Mouse (Mus musculus): ENCODE measurements at regions not wholly inside any gene's neighbourhood (a gene's known extent, or its start where the extent isn't known, plus 50 kb on each side); places are given as distances from the start of the nearest gene placed in this dataset.

- H3K4me1 ChIP-seq (ENCODE audit: control insufficient read depth, insufficient read depth, low read length): no peaks in the 10 kb centered on the region
- no peak overlapping the region for H3K4me3 ChIP-seq (ENCODE audit: insufficient read depth, low read length)
- no peak overlapping the region for H3K27ac ChIP-seq (ENCODE audit: insufficient read depth, low read length)
- TF ChIP-seq CTCF (IDR thresholded peaks at IDR 0.05; ENCODE audit: borderline replicate concordance, insufficient read depth, low read length) (no peak), POLR2A (IDR thresholded peaks at IDR 0.05; ENCODE audit: low read depth, low read length) (no peak)
Observed at GRCm38 (mm10) chr5:43042585-43042984, 190.4 kb upstream of the Cpeb2 start.

- TF ChIP-seq POLR2A (IDR thresholded peaks at IDR 0.05; ENCODE audit: low read depth, low read length) (no peak), CTCF (IDR thresholded peaks at IDR 0.05; ENCODE audit: borderline replicate concordance, insufficient read depth, low read length) (no peak)
- H3K4me1 ChIP-seq (ENCODE audit: control insufficient read depth, insufficient read depth, low read length): no peaks in the 10 kb centered on the region
- H3K4me3 ChIP-seq (ENCODE audit: insufficient read depth, low read length): no peak overlapping the region
- no peak overlapping the region for H3K27ac ChIP-seq (ENCODE audit: insufficient read depth, low read length)
Observed at GRCm38 (mm10) chr5:43045860-43046259, 187.1 kb upstream of the Cpeb2 start.

GRCm38 (mm10) chr5:43047316-43047715 is 185.7 kb upstream of the Cpeb2 start:
- Histone ChIP-seq H3K4me3 (ENCODE audit: insufficient read depth, low read length) (no peak overlapping the region), H3K4me1 (ENCODE audit: control insufficient read depth, insufficient read depth, low read length) (no peaks in the 10 kb centered on the region), H3K27ac (ENCODE audit: insufficient read depth, low read length) (no peak overlapping the region)
- TF ChIP-seq CTCF (IDR thresholded peaks at IDR 0.05; ENCODE audit: borderline replicate concordance, insufficient read depth, low read length) (no peak), POLR2A (IDR thresholded peaks at IDR 0.05; ENCODE audit: low read depth, low read length) (no peak)

GRCm38 (mm10) chr5:43048196-43049050 is 184.5 kb upstream of the Cpeb2 start:
- no peak for TF ChIP-seq POLR2A (IDR thresholded peaks at IDR 0.05; ENCODE audit: low read depth, low read length)
- no peak for TF ChIP-seq CTCF (IDR thresholded peaks at IDR 0.05; ENCODE audit: borderline replicate concordance, insufficient read depth, low read length)
- no peak overlapping the region for H3K27ac ChIP-seq (ENCODE audit: insufficient read depth, low read length)
- H3K4me1 ChIP-seq (ENCODE audit: control insufficient read depth, insufficient read depth, low read length): no peaks in the 10 kb centered on the region
- H3K4me3 ChIP-seq (ENCODE audit: insufficient read depth, low read length): no peak overlapping the region

- TF ChIP-seq CTCF (IDR thresholded peaks at IDR 0.05; ENCODE audit: borderline replicate concordance, insufficient read depth, low read length) (no peak), POLR2A (IDR thresholded peaks at IDR 0.05; ENCODE audit: low read depth, low read length) (no peak)
- H3K27ac ChIP-seq (ENCODE audit: insufficient read depth, low read length): no peak overlapping the region
- H3K4me1 ChIP-seq (ENCODE audit: control insufficient read depth, insufficient read depth, low read length): no peaks in the 10 kb centered on the region
- H3K4me3 ChIP-seq (ENCODE audit: insufficient read depth, low read length): no peak overlapping the region
Observed at GRCm38 (mm10) chr5:43049381-43050301, 183.3 kb upstream of the Cpeb2 start.

GRCm38 (mm10) chr5:43050961-43051517 is 181.9 kb upstream of the Cpeb2 start:
- Histone ChIP-seq H3K4me3 (ENCODE audit: insufficient read depth, low read length) (no peak overlapping the region), H3K27ac (ENCODE audit: insufficient read depth, low read length) (no peak overlapping the region), H3K4me1 (ENCODE audit: control insufficient read depth, insufficient read depth, low read length) (no peaks in the 10 kb centered on the region)
- no peak for TF ChIP-seq CTCF (IDR thresholded peaks at IDR 0.05; ENCODE audit: borderline replicate concordance, insufficient read depth, low read length)
- no peak for TF ChIP-seq POLR2A (IDR thresholded peaks at IDR 0.05; ENCODE audit: low read depth, low read length)

GRCm38 (mm10) chr5:43052668-43053067 is 180.3 kb upstream of the Cpeb2 start:
- Histone ChIP-seq H3K4me3 (ENCODE audit: insufficient read depth, low read length) (no peak overlapping the region), H3K27ac (ENCODE audit: insufficient read depth, low read length) (no peak overlapping the region), H3K4me1 (ENCODE audit: control insufficient read depth, insufficient read depth, low read length) (no peaks in the 10 kb centered on the region)
- TF ChIP-seq POLR2A (IDR thresholded peaks at IDR 0.05; ENCODE audit: low read depth, low read length) (no peak), CTCF (IDR thresholded peaks at IDR 0.05; ENCODE audit: borderline replicate concordance, insufficient read depth, low read length) (no peak)

GRCm38 (mm10) chr5:43054586-43054985 is 178.4 kb upstream of the Cpeb2 start:
- Histone ChIP-seq H3K27ac (ENCODE audit: insufficient read depth, low read length) (no peak overlapping the region), H3K4me1 (ENCODE audit: control insufficient read depth, insufficient read depth, low read length) (no peaks in the 10 kb centered on the region), H3K4me3 (ENCODE audit: insufficient read depth, low read length) (no peak overlapping the region)
- no peak for TF ChIP-seq CTCF (IDR thresholded peaks at IDR 0.05; ENCODE audit: borderline replicate concordance, insufficient read depth, low read length)
- TF ChIP-seq POLR2A (IDR thresholded peaks at IDR 0.05; ENCODE audit: low read depth, low read length): no peak

- no peak overlapping the region for H3K27ac ChIP-seq (ENCODE audit: insufficient read depth, low read length)
- H3K4me3 ChIP-seq (ENCODE audit: insufficient read depth, low read length): no peak overlapping the region
- no peak for TF ChIP-seq CTCF (IDR thresholded peaks at IDR 0.05; ENCODE audit: borderline replicate concordance, insufficient read depth, low read length)
- no peak for TF ChIP-seq POLR2A (IDR thresholded peaks at IDR 0.05; ENCODE audit: low read depth, low read length)
- no peaks in the 10 kb centered on the region for H3K4me1 ChIP-seq (ENCODE audit: control insufficient read depth, insufficient read depth, low read length)
Observed at GRCm38 (mm10) chr5:43055111-43055710, 177.8 kb upstream of the Cpeb2 start.

Measured in embryonic fibroblast, embryonic 13.5 days (primary cell).